Mouse (Mus musculus): ENCODE measurements around the gene Tepp. TPM values are rescaled to one million over a fixed set of nuclear protein-coding genes. Genes with fewer than 3 reads are reported as not detected.

Tepp gene
- polyA plus RNA-seq, 1 experiment from 2014 or later: 0.51 TPM

GRCm38 (mm10) chr8:95373389-95374002, 63.1 kb downstream of the Tepp start:
- Histone ChIP-seq H3K4me1 (peaks cover 31% of the 10 kb centered on the region; the same call in 1 of the 2 replicates), H3K4me2 (replicated peaks) (no peak overlapping the region), H3K36me3 (no peaks in the 10 kb centered on the region), H3K9ac (no peak overlapping the region), H3K27ac (replicated peaks) (no peak overlapping the region), H3K9me3 (replicated peaks) (no peaks in the 10 kb centered on the region), H3K4me3 (replicated peaks) (no peak overlapping the region), H3K27me3 (no peaks in the 10 kb centered on the region)
- no peak for ATAC-seq (ENCODE audit: insufficient number of reproducible peaks, low FRiP score, low TSS enrichment, low read depth)
- 64% methylated on average over 12 of the region's 12 CpGs for WGBS

GRCm38 (mm10) chr8:95374429-95374828, 64.1 kb downstream of the Tepp start:
- H3K36me3 ChIP-seq: no peaks in the 10 kb centered on the region
- H3K27me3 ChIP-seq: no peaks in the 10 kb centered on the region
- H3K27ac ChIP-seq (replicated peaks): no peak overlapping the region
- no peak overlapping the region for H3K9ac ChIP-seq
- no peak for ATAC-seq (ENCODE audit: insufficient number of reproducible peaks, low FRiP score, low TSS enrichment, low read depth)
- no peak overlapping the region for H3K4me3 ChIP-seq (replicated peaks)
- WGBS: 82% methylated on average over 3 of the region's 3 CpGs
- no peaks in the 10 kb centered on the region for H3K9me3 ChIP-seq (replicated peaks)
- H3K4me2 ChIP-seq (replicated peaks): no peak overlapping the region
- H3K4me1 ChIP-seq: peaks cover 23% of the 10 kb centered on the region; the same call in 1 of the 2 replicates

- Histone ChIP-seq H3K27ac (replicated peaks) (no peak overlapping the region), H3K9ac (no peak overlapping the region), H3K4me3 (replicated peaks) (no peak overlapping the region), H3K36me3 (no peaks in the 10 kb centered on the region), H3K9me3 (replicated peaks) (no peaks in the 10 kb centered on the region), H3K4me1 (peaks cover 16% of the 10 kb centered on the region; the same call in 1 of the 2 replicates), H3K4me2 (replicated peaks) (no peak overlapping the region), H3K27me3 (no peaks in the 10 kb centered on the region)
- 68% methylated on average over 7 of the region's 7 CpGs for WGBS
- ATAC-seq (ENCODE audit: insufficient number of reproducible peaks, low FRiP score, low TSS enrichment, low read depth): no peak
Measured at GRCm38 (mm10) chr8:95375374-95375930, 65.1 kb downstream of the Tepp start.

Other genes starting within 250 kb of the Tepp start
- gene Katnb1, start 229.4 kb upstream of the Tepp start, polyA plus RNA-seq (2015; fragmentation: Nextera tagmentation; extraction: Ambion mirVana): 24.9 and 28.7 TPM in 2 replicates
- gene Kifc3, start 107.8 kb upstream of the Tepp start, polyA plus RNA-seq (2015; fragmentation: Nextera tagmentation; extraction: Ambion mirVana): 17.6 and 17.9 TPM in 2 replicates
- 0.80 and 0.94 TPM in 2 replicates for gene Cngb1, start 4.0 kb upstream of the Tepp start, polyA plus RNA-seq (2015; fragmentation: Nextera tagmentation; extraction: Ambion mirVana)
- 9.1 and 10.2 TPM in 2 replicates for gene Zfp319, start 21.4 kb downstream of the Tepp start, polyA plus RNA-seq (2015; fragmentation: Nextera tagmentation; extraction: Ambion mirVana)
- 45.3 and 46.3 TPM in 2 replicates for gene Usb1, start 21.7 kb downstream of the Tepp start, polyA plus RNA-seq (2015; fragmentation: Nextera tagmentation; extraction: Ambion mirVana)
- 12.6 and 13.0 TPM in 2 replicates for gene Mmp15, start 41.7 kb downstream of the Tepp start, polyA plus RNA-seq (2015; fragmentation: Nextera tagmentation; extraction: Ambion mirVana)
- 138 and 155 TPM in 2 replicates for gene Cfap20, start 124.3 kb downstream of the Tepp start, polyA plus RNA-seq (2015; fragmentation: Nextera tagmentation; extraction: Ambion mirVana)
- 11.2 and 14.6 TPM in 2 replicates for gene Csnk2a2, start 179.5 kb downstream of the Tepp start, polyA plus RNA-seq (2015; fragmentation: Nextera tagmentation; extraction: Ambion mirVana)
- 7.5 and 12.8 TPM in 2 replicates for gene Ccdc113, start 223.5 kb downstream of the Tepp start, polyA plus RNA-seq (2015; fragmentation: Nextera tagmentation; extraction: Ambion mirVana)